Mouse (Mus musculus) C2C12 (cell line): Measurements from ENCODE around the gene Ppp1r1a. TPM values are rescaled to one million over a fixed set of nuclear protein-coding genes. Genes with fewer than 3 reads are reported as not detected.

Experiments used
- H3K27me3 ChIP-seq: one replicate; pipeline ENCODE4 v1.6.1; 2011; ENCODE audit not compliant: control insufficient read depth, insufficient read depth, insufficient read length
- H3K36me3 ChIP-seq: one replicate; pipeline ENCODE4 v1.6.1; 2011; ENCODE audit not compliant: control insufficient read depth, insufficient read depth
- H3K4me3 ChIP-seq: one replicate; pipeline ENCODE4 v1.5.1; 2011; ENCODE audit warnings: mild to moderate bottlenecking, control low read depth; ENCODE audit not compliant: poor library complexity, insufficient read depth, severe bottlenecking
- H3K79me2 ChIP-seq: one replicate; pipeline ENCODE4 v1.6.1; 2011; ENCODE audit not compliant: control insufficient read depth, insufficient read depth
- H3K79me3 ChIP-seq: one replicate; pipeline ENCODE4 v1.6.1; 2011; ENCODE audit warnings: low read depth, control low read depth
- H3ac ChIP-seq: one replicate; pipeline ENCODE3; 2011; ENCODE audit warnings: low read depth; ENCODE audit not compliant: control insufficient read depth, insufficient read length
- CEBPB ChIP-seq: IDR thresholded peaks from one replicate; pipeline ENCODE4 v1.6.1; 2011; ENCODE audit warnings: low read depth, mild to moderate bottlenecking, control low read depth, moderate library complexity
- CTCF ChIP-seq: IDR thresholded peaks from one replicate; pipeline ENCODE4 v1.5.1; 2011; ENCODE audit not compliant: control insufficient read depth, insufficient read depth, insufficient read length
- FOSL1 ChIP-seq: IDR thresholded peaks from one replicate; pipeline ENCODE4 v1.8.0; 2011; ENCODE audit warnings: mild to moderate bottlenecking, low read length; ENCODE audit not compliant: poor library complexity, insufficient read depth, severe bottlenecking
- MAX ChIP-seq: IDR thresholded peaks from one replicate; pipeline ENCODE4 v1.6.1; 2011; ENCODE audit warnings: mild to moderate bottlenecking, control low read depth
- MYOD1 ChIP-seq: IDR thresholded peaks from one replicate; pipeline ENCODE4 v1.6.1; 2011; ENCODE audit warnings: low read depth; ENCODE audit not compliant: control insufficient read depth, insufficient read length
- MYOG ChIP-seq: IDR thresholded peaks from one replicate; pipeline ENCODE4 v1.6.1; 2011; ENCODE audit not compliant: control insufficient read depth, insufficient read length; ENCODE audit errors: extremely low read depth
- USF1 ChIP-seq: IDR thresholded peaks from one replicate; pipeline ENCODE4 v1.6.1; 2011; ENCODE audit warnings: low read depth, mild to moderate bottlenecking, control low read depth, moderate library complexity
- polyA plus RNA-seq: library from polyadenylated mRNA; unstranded; fragments of >200 nt; fragmentation: generic; extraction: Trizol; gene quantifications from one replicate; pipeline ENCODE4 v1.2.1, GENCODE M21; 2012; ENCODE audit warnings: missing spikeins

The Ppp1r1a gene
- polyA plus RNA-seq, 1 experiment = 0.02 TPM

- Histone ChIP-seq H3K36me3 (no peaks in the 10 kb centered on the region), H3K4me3 (no peak overlapping the region), H3K79me3 (no peaks in the 10 kb centered on the region), H3K27me3 (no peaks in the 10 kb centered on the region), H3K79me2 (no peaks in the 10 kb centered on the region), H3ac (no peak overlapping the region)
- TF ChIP-seq MYOG (no peak), CTCF (no peak), MYOD1 (no peak), USF1 (no peak), MAX (no peak), CEBPB (no peak), FOSL1 (no peak)
These were observed 53.3 kb downstream of the Ppp1r1a start for GRCm38 (mm10) chr15:103484490-103484889.

GRCm38 (mm10) chr15:103482488-103482887 is 55.3 kb downstream of the Ppp1r1a start:
- H3K4me3 ChIP-seq = no peak overlapping the region
- H3K36me3 ChIP-seq = no peaks in the 10 kb centered on the region
- no peaks in the 10 kb centered on the region for H3K79me3 ChIP-seq
- TF ChIP-seq FOSL1 (no peak), USF1 (no peak), MYOD1 (no peak), MYOG (no peak), CEBPB (no peak), CTCF (no peak), MAX (no peak)
- H3K27me3 ChIP-seq = no peaks in the 10 kb centered on the region
- H3K79me2 ChIP-seq = no peaks in the 10 kb centered on the region
- no peak overlapping the region for H3ac ChIP-seq

Other genes with a start within 250 kb of the Ppp1r1a start
- not detected for gene Gpr84, start 227.4 kb downstream of the Ppp1r1a start, polyA plus RNA-seq
- gene Zfp385a, start 197.9 kb downstream of the Ppp1r1a start, polyA plus RNA-seq = 21.2 TPM
- 104 TPM for gene Itga5, start 171.2 kb downstream of the Ppp1r1a start, polyA plus RNA-seq
- gene Gtsf1, start 107.5 kb downstream of the Ppp1r1a start, polyA plus RNA-seq = 0.33 TPM
- not detected for gene Gtsf2, start 89.5 kb downstream of the Ppp1r1a start, polyA plus RNA-seq
- gene Nckap1l, start 84.2 kb downstream of the Ppp1r1a start, polyA plus RNA-seq = 1.0 TPM
- 1.6 TPM for gene Pde1b, start 35.0 kb downstream of the Ppp1r1a start, polyA plus RNA-seq
- not detected for gene Glycam1, start 27.1 kb upstream of the Ppp1r1a start, polyA plus RNA-seq
- not detected for gene Mucl1, start 217.5 kb upstream of the Ppp1r1a start, polyA plus RNA-seq